Mouse (Mus musculus): ENCODE data around the gene Klk7. TPM values are rescaled to one million over a fixed set of nuclear protein-coding genes. Genes with fewer than 3 reads are reported as not detected.

Gene Klk7
- polyA plus RNA-seq (2014; fragmentation: Illumina TruSeq; extraction: RNeasy Lipid Tissue Mini Kit (QIAGEN cat#74804); ENCODE audit: low replicate concordance) = not detected

GRCm38 (mm10) chr7:43810994-43811393 is at the start of gene Klk7:
Gene Klk7 (plus strand): TSS chr7:43811294.

GRCm38 (mm10) chr7:43768597-43768996 is 42.5 kb upstream of the Klk7 start, which contains the start of gene Klk12:
Gene Klk12 (plus strand): TSS chr7:43768897.

DNA sequence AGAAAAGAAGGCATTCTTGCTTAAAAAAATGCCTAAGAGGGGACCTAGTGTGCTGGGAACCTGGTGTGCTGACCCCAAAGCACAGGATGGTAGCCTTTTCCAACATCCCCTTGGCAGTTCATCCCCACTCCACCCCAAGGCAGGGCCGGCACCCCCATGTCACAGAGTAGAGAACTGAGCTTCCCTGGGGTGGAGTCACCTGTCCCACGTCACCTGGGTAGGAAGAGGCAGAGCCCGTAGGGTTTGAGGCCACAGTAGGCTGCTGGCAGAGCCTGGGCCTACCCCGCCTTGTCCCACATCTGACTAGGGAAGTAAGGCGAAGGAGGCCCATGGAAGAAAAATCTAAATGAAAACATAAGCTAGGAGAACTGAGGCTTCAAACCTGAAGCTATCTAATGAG is 36.7 kb upstream of the Klk7 start, which contains the start of gene Klk11:
Klk11 (plus strand) TSS at position 241 of the 400 bp plus-strand sequence.

DNA sequence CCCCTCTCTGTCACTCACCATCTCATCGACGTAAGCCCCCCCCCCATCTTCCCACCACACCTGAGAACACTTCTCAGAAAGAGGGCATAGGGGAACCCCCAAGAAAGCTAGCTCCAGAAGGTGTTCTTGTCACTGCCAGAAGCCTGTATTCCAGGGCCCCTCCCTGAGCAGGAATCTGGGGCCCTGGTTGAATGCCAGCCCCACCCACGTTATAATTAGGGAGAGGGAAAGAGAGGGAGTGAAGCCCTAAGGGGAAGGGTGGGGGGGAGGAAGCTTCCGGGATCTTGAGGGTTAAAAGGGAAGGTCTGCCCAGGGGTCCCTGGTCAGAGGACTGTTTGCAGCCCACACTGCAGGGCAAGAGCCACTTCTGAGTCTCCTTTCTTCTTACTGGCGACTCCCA is 30.3 kb upstream of the Klk7 start, which contains the start of gene Klk10:
Klk10 (plus strand) TSS at position 290 of the 400 bp plus-strand sequence.

GRCm38 (mm10) chr7:43791591-43791990 is 19.5 kb upstream of the Klk7 start, which contains the start of gene Klk9:
Gene Klk9 (plus strand): TSS chr7:43791891.

DNA sequence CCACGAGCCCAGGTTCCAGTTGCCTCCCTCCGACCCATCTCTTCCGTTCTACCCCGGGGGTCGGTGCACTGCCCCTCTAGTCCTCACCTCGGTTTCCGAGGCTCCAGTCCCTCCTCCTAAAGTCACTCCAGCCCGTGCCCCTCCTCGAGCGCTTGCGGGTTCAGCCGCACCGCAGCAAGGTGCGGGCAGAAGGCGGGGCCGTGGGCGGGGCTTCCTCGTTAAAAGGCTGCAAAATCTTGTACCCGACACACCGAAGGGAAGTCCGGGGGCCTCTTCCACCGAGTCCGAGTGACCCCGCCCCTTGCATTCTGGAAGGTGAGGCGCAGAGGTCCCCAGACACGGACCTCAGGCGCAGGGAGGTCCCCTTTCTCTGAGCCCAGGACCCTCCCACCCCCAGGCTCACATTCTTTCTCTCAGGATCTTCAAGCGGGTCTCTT is 13.7 kb upstream of the Klk7 start, which contains the start of gene Klk8:
Klk8 (plus strand) TSS at position 245 of the 437 bp plus-strand sequence.

DNA sequence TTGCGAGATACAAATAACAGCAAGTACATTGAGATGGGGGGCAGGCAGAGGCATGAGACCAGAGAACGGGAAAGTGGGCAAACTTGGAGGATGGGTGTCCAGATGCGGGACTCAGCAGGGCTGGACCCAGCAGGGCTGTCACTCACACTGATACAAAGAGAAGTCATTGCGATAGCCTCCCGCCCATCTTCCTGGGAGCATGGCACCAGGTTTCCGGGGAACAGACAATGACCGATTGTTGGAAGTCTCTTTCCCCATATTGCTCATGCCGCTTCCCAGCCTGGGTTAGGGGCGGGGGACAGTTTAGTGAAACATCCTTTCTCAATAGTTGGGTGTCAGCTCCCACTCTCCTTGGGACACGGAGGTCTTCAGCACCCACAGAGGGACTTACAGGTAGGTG is 13.1 kb downstream of the Klk7 start, which contains the start of gene Klk6:
Klk6 (plus strand) TSS at position 301 of the 400 bp plus-strand sequence.

GRCm38 (mm10) chr7:43841701-43842100 is 30.6 kb downstream of the Klk7 start, which contains the start of gene Klk5:
Gene Klk5 (plus strand): TSS chr7:43841971.

Other genes starting within 250 kb of the Klk7 start
- 0.82 TPM for gene Zfp658, start 249.0 kb upstream of the Klk7 start, polyA plus RNA-seq (2014; fragmentation: Illumina TruSeq; extraction: RNeasy Lipid Tissue Mini Kit (QIAGEN cat#74804); ENCODE audit: low replicate concordance)
- 15.8 TPM for gene Zfp719, start 231.7 kb upstream of the Klk7 start, polyA plus RNA-seq (2014; fragmentation: Illumina TruSeq; extraction: RNeasy Lipid Tissue Mini Kit (QIAGEN cat#74804); ENCODE audit: low replicate concordance)
- not detected for gene Zfp819, start 204.1 kb upstream of the Klk7 start, polyA plus RNA-seq (2014; fragmentation: Illumina TruSeq; extraction: RNeasy Lipid Tissue Mini Kit (QIAGEN cat#74804); ENCODE audit: low replicate concordance)
- gene Ceacam18, start 176.6 kb upstream of the Klk7 start, polyA plus RNA-seq (2014; fragmentation: Illumina TruSeq; extraction: RNeasy Lipid Tissue Mini Kit (QIAGEN cat#74804); ENCODE audit: low replicate concordance) = 22.1 TPM
- gene Siglece, start 151.1 kb upstream of the Klk7 start, polyA plus RNA-seq (2014; fragmentation: Illumina TruSeq; extraction: RNeasy Lipid Tissue Mini Kit (QIAGEN cat#74804); ENCODE audit: low replicate concordance) = 0.82 TPM
- 0.85 TPM for gene Ctu1, start 139.3 kb upstream of the Klk7 start, polyA plus RNA-seq (2014; fragmentation: Illumina TruSeq; extraction: RNeasy Lipid Tissue Mini Kit (QIAGEN cat#74804); ENCODE audit: low replicate concordance)
- gene Klk14, start 120.9 kb upstream of the Klk7 start, polyA plus RNA-seq (2014; fragmentation: Illumina TruSeq; extraction: RNeasy Lipid Tissue Mini Kit (QIAGEN cat#74804); ENCODE audit: low replicate concordance) = not detected
- gene Klk13, start 98.7 kb upstream of the Klk7 start, polyA plus RNA-seq (2014; fragmentation: Illumina TruSeq; extraction: RNeasy Lipid Tissue Mini Kit (QIAGEN cat#74804); ENCODE audit: low replicate concordance) = not detected
- not detected for gene Klk12, start 42.4 kb upstream of the Klk7 start, polyA plus RNA-seq (2014; fragmentation: Illumina TruSeq; extraction: RNeasy Lipid Tissue Mini Kit (QIAGEN cat#74804); ENCODE audit: low replicate concordance)
- not detected for gene Klk11, start 36.7 kb upstream of the Klk7 start, polyA plus RNA-seq (2014; fragmentation: Illumina TruSeq; extraction: RNeasy Lipid Tissue Mini Kit (QIAGEN cat#74804); ENCODE audit: low replicate concordance)
- gene Klk10, start 30.3 kb upstream of the Klk7 start, polyA plus RNA-seq (2014; fragmentation: Illumina TruSeq; extraction: RNeasy Lipid Tissue Mini Kit (QIAGEN cat#74804); ENCODE audit: low replicate concordance) = not detected
- gene Klk9, start 19.4 kb upstream of the Klk7 start, polyA plus RNA-seq (2014; fragmentation: Illumina TruSeq; extraction: RNeasy Lipid Tissue Mini Kit (QIAGEN cat#74804); ENCODE audit: low replicate concordance) = not detected
- gene Klk8, start 13.7 kb upstream of the Klk7 start, polyA plus RNA-seq (2014; fragmentation: Illumina TruSeq; extraction: RNeasy Lipid Tissue Mini Kit (QIAGEN cat#74804); ENCODE audit: low replicate concordance) = not detected
- not detected for gene Klk6, start 13.2 kb downstream of the Klk7 start, polyA plus RNA-seq (2014; fragmentation: Illumina TruSeq; extraction: RNeasy Lipid Tissue Mini Kit (QIAGEN cat#74804); ENCODE audit: low replicate concordance)
- gene Klk5, start 30.7 kb downstream of the Klk7 start, polyA plus RNA-seq (2014; fragmentation: Illumina TruSeq; extraction: RNeasy Lipid Tissue Mini Kit (QIAGEN cat#74804); ENCODE audit: low replicate concordance) = not detected
- gene Klk4, start 69.9 kb downstream of the Klk7 start, polyA plus RNA-seq (2014; fragmentation: Illumina TruSeq; extraction: RNeasy Lipid Tissue Mini Kit (QIAGEN cat#74804); ENCODE audit: low replicate concordance) = not detected
- gene Klk15, start 122.4 kb downstream of the Klk7 start, polyA plus RNA-seq (2014; fragmentation: Illumina TruSeq; extraction: RNeasy Lipid Tissue Mini Kit (QIAGEN cat#74804); ENCODE audit: low replicate concordance) = not detected
- gene Klk1b8, start 139.4 kb downstream of the Klk7 start, polyA plus RNA-seq (2014; fragmentation: Illumina TruSeq; extraction: RNeasy Lipid Tissue Mini Kit (QIAGEN cat#74804); ENCODE audit: low replicate concordance) = not detected
- gene Klk1b1, start 155.5 kb downstream of the Klk7 start, polyA plus RNA-seq (2014; fragmentation: Illumina TruSeq; extraction: RNeasy Lipid Tissue Mini Kit (QIAGEN cat#74804); ENCODE audit: low replicate concordance) = not detected
- not detected for gene Klk1b9, start 164.8 kb downstream of the Klk7 start, polyA plus RNA-seq (2014; fragmentation: Illumina TruSeq; extraction: RNeasy Lipid Tissue Mini Kit (QIAGEN cat#74804); ENCODE audit: low replicate concordance)
- not detected for gene Klk1b11, start 184.6 kb downstream of the Klk7 start, polyA plus RNA-seq (2014; fragmentation: Illumina TruSeq; extraction: RNeasy Lipid Tissue Mini Kit (QIAGEN cat#74804); ENCODE audit: low replicate concordance)
- gene Klk1b26, start 200.9 kb downstream of the Klk7 start, polyA plus RNA-seq (2014; fragmentation: Illumina TruSeq; extraction: RNeasy Lipid Tissue Mini Kit (QIAGEN cat#74804); ENCODE audit: low replicate concordance) = not detected
- gene Klk1b27, start 241.0 kb downstream of the Klk7 start, polyA plus RNA-seq (2014; fragmentation: Illumina TruSeq; extraction: RNeasy Lipid Tissue Mini Kit (QIAGEN cat#74804); ENCODE audit: low replicate concordance) = not detected